Mouse (Mus musculus) hindbrain, embryonic 13.5 days (tissue): ENCODE data around the gene Cfdp1. TPM values are rescaled to one million over a fixed set of nuclear protein-coding genes. Genes with fewer than 3 reads are reported as not detected.

ENCODE experiments used
- ATAC-seq: fragments of 200-750 bp; cut with Nextera tagmentation; 2 replicates; pipeline ENCODE4 v1.8.0; 2017; ENCODE audit warnings: moderate TSS enrichment; ENCODE audit not compliant: low FRiP score
- H3K27ac ChIP-seq: fragments of 300-500 bp; sonication (generic); 2 replicates; pipeline ENCODE4 v1.5.1; 2015; ENCODE audit warnings: inconsistent platforms, mild to moderate bottlenecking, moderate library complexity
- H3K27me3 ChIP-seq: fragments of 300-500 bp; sonication (generic); 2 replicates; pipeline ENCODE4 v1.6.1; 2015; ENCODE audit warnings: mild to moderate bottlenecking, inconsistent platforms
- H3K36me3 ChIP-seq: fragments of 300-500 bp; sonication (generic); 2 replicates; pipeline ENCODE4 v1.6.1; 2015; ENCODE audit warnings: mild to moderate bottlenecking, inconsistent platforms
- H3K4me1 ChIP-seq: fragments of 300-500 bp; sonication (generic); replicated peaks from 2 replicates; pipeline ENCODE4 v1.6.1; 2015; ENCODE audit warnings: inconsistent platforms
- H3K4me2 ChIP-seq: fragments of 300-500 bp; sonication (generic); 2 replicates; pipeline ENCODE4 v1.6.1; 2015; ENCODE audit warnings: inconsistent platforms, mild to moderate bottlenecking, moderate library complexity
- H3K4me3 ChIP-seq: fragments of 300-500 bp; sonication (generic); 2 replicates; pipeline ENCODE4 v1.5.1; 2015; ENCODE audit warnings: mild to moderate bottlenecking, inconsistent platforms
- H3K9ac ChIP-seq: fragments of 300-500 bp; sonication (generic); 2 replicates; pipeline ENCODE4 v1.6.1; 2015; ENCODE audit warnings: mild to moderate bottlenecking, inconsistent platforms
- H3K9me3 ChIP-seq: fragments of 300-500 bp; sonication (generic); 2 replicates; pipeline ENCODE4 v1.6.1; 2016; ENCODE audit warnings: inconsistent platforms
- WGBS: fragments of 180-500 bp; shearing (Covaris S2); methylation state at CpG from one replicate; pipeline ENCODE4 v1.1.7; 2015; 5-methylcytosine and 5-hydroxymethylcytosine counted together
- polyA plus RNA-seq: library from polyadenylated mRNA; unstranded; fragments of >200 nt; fragmentation: Nextera tagmentation; extraction: Ambion mirVana; gene quantifications from 2 replicates; pipeline ENCODE4 v1.2.1, GENCODE M21; 2015

Cfdp1 gene
- 196 and 199 TPM in 2 replicates for polyA plus RNA-seq

- Histone ChIP-seq H3K27me3 (no peaks in the 10 kb centered on the region), H3K4me1 (peaks cover 25% of the 10 kb centered on the region), H3K27ac (peak within 1 kb of the TSS; percentile 25; the same call in 1 of the 2 replicates), H3K4me2 (peak within 1 kb of the TSS; percentile 81), H3K9ac (peak within 1 kb of the TSS; percentile 88), H3K9me3 (no peaks in the 10 kb centered on the region), H3K36me3 (0 out of 2 replicates have a peak, but pooled peaks cover 4% of the 10 kb centered on the region), H3K4me3 (peak within 1 kb of the TSS; percentile 96)
- under 1% methylated on average over 53 of the region's 53 CpGs for WGBS
- peak; percentile 100 for ATAC-seq
Observed at GRCm38 (mm10) chr8:111853861-111854501, at the start of gene Cfdp1. TSS of gene Cfdp1 (minus strand) at chr8:111854291.

GRCm38 (mm10) chr8:111902080-111902479 lies 48.0 kb upstream of the Cfdp1 start:
- no peak for ATAC-seq
- no peaks in the 10 kb centered on the region for H3K9me3 ChIP-seq
- 46% methylated on average over 5 of the region's 5 CpGs for WGBS

GRCm38 (mm10) chr8:111898586-111898985 lies 44.5 kb upstream of the Cfdp1 start:
- no peaks in the 10 kb centered on the region for H3K9me3 ChIP-seq
- 29% methylated on average over 10 of the region's 10 CpGs for WGBS
- no peak overlapping the region for H3K4me2 ChIP-seq
- H3K27ac ChIP-seq: no peak overlapping the region
- H3K4me3 ChIP-seq: no peak overlapping the region
- H3K36me3 ChIP-seq: no peaks in the 10 kb centered on the region
- ATAC-seq: no peak
- no peak overlapping the region for H3K9ac ChIP-seq
- H3K27me3 ChIP-seq: no peaks in the 10 kb centered on the region
- no peaks in the 10 kb centered on the region for H3K4me1 ChIP-seq

More at GRCm38 (mm10) chr8:111902080-111902479, 48.0 kb upstream of the Cfdp1 start:
- Histone ChIP-seq H3K4me3 (no peak overlapping the region), H3K27ac (no peak overlapping the region), H3K4me1 (no peaks in the 10 kb centered on the region), H3K36me3 (no peaks in the 10 kb centered on the region), H3K27me3 (no peaks in the 10 kb centered on the region), H3K4me2 (no peak overlapping the region), H3K9ac (no peak overlapping the region)

- no peaks in the 10 kb centered on the region for H3K9me3 ChIP-seq
- 89% methylated on average over 7 of the region's 7 CpGs for WGBS
- peaks cover 8% of the 10 kb centered on the region for H3K4me1 ChIP-seq
- H3K36me3 ChIP-seq: no peaks in the 10 kb centered on the region
- peaks cover 33% of the 10 kb centered on the region for H3K27me3 ChIP-seq
- no peak for ATAC-seq
- H3K9ac ChIP-seq: no peak overlapping the region
- H3K27ac ChIP-seq: no peak overlapping the region
- H3K4me3 ChIP-seq: no peak overlapping the region
- no peak overlapping the region for H3K4me2 ChIP-seq
Observed at GRCm38 (mm10) chr8:111894955-111895354, 40.9 kb upstream of the Cfdp1 start.

GRCm38 (mm10) chr8:111892615-111893014 lies 38.5 kb upstream of the Cfdp1 start:
- no peak for ATAC-seq
- Histone ChIP-seq H3K4me1 (peaks cover 17% of the 10 kb centered on the region), H3K4me3 (no peak overlapping the region), H3K9ac (no peak overlapping the region), H3K36me3 (no peaks in the 10 kb centered on the region), H3K27me3 (peaks cover 56% of the 10 kb centered on the region), H3K27ac (no peak overlapping the region), H3K4me2 (no peak overlapping the region), H3K9me3 (no peaks in the 10 kb centered on the region)
- 72% methylated on average over 5 of the region's 5 CpGs for WGBS

- Histone ChIP-seq H3K9ac (no peak overlapping the region), H3K27ac (no peak overlapping the region), H3K4me1 (peaks cover 17% of the 10 kb centered on the region), H3K27me3 (peaks cover 61% of the 10 kb centered on the region), H3K36me3 (no peaks in the 10 kb centered on the region), H3K9me3 (no peaks in the 10 kb centered on the region), H3K4me3 (no peak overlapping the region), H3K4me2 (no peak overlapping the region)
- no peak for ATAC-seq
- 39% methylated on average over 8 of the region's 8 CpGs for WGBS
Observed at GRCm38 (mm10) chr8:111891983-111892382, 37.9 kb upstream of the Cfdp1 start.

GRCm38 (mm10) chr8:111890911-111891303 lies 36.8 kb upstream of the Cfdp1 start:
- no peak for ATAC-seq
- 62% methylated on average over 6 of the region's 6 CpGs for WGBS
- Histone ChIP-seq H3K4me2 (no peak overlapping the region), H3K27ac (no peak overlapping the region), H3K4me3 (no peak overlapping the region), H3K4me1 (peaks cover 17% of the 10 kb centered on the region), H3K9me3 (no peaks in the 10 kb centered on the region), H3K9ac (no peak overlapping the region), H3K36me3 (no peaks in the 10 kb centered on the region), H3K27me3 (peaks cover 70% of the 10 kb centered on the region)

- peak overlapping the region; percentile 21 for H3K9ac ChIP-seq
- peak overlapping the region; percentile 55 for H3K4me2 ChIP-seq
- no peak overlapping the region for H3K27ac ChIP-seq
- no peaks in the 10 kb centered on the region for H3K36me3 ChIP-seq
- WGBS: 13% methylated on average over 84 of the region's 86 CpGs
- peaks cover 70% of the 10 kb centered on the region for H3K27me3 ChIP-seq
- H3K4me3 ChIP-seq: peak overlapping the region; percentile 31
- H3K9me3 ChIP-seq: no peaks in the 10 kb centered on the region
- ATAC-seq: no peak; the same call in 1 of the 2 replicates
- peaks cover 17% of the 10 kb centered on the region for H3K4me1 ChIP-seq
Observed at GRCm38 (mm10) chr8:111889931-111890910, 36.1 kb upstream of the Cfdp1 start.

- ATAC-seq: no peak
- Histone ChIP-seq H3K9ac (no peak overlapping the region), H3K27ac (no peak overlapping the region), H3K36me3 (no peaks in the 10 kb centered on the region), H3K4me1 (peaks cover 17% of the 10 kb centered on the region), H3K4me2 (no peak overlapping the region), H3K4me3 (no peak overlapping the region), H3K9me3 (no peaks in the 10 kb centered on the region), H3K27me3 (peaks cover 67% of the 10 kb centered on the region)
- 57% methylated on average over 7 of the region's 7 CpGs for WGBS
Observed at GRCm38 (mm10) chr8:111888091-111888650, 34.1 kb upstream of the Cfdp1 start.

- Histone ChIP-seq H3K36me3 (no peaks in the 10 kb centered on the region), H3K9me3 (no peaks in the 10 kb centered on the region), H3K27ac (no peak overlapping the region), H3K4me2 (no peak overlapping the region), H3K27me3 (peaks cover 62% of the 10 kb centered on the region), H3K4me1 (peaks cover 17% of the 10 kb centered on the region), H3K4me3 (no peak overlapping the region), H3K9ac (no peak overlapping the region)
- no peak for ATAC-seq
- 84% methylated on average over 1 of the region's 1 CpGs for WGBS
Observed at GRCm38 (mm10) chr8:111887479-111887878, 33.4 kb upstream of the Cfdp1 start.

GRCm38 (mm10) chr8:111883615-111884014 lies 29.5 kb upstream of the Cfdp1 start:
- Histone ChIP-seq H3K27ac (no peak overlapping the region), H3K4me2 (no peak overlapping the region), H3K4me1 (peaks cover 6% of the 10 kb centered on the region; the same call in 1 of the 2 replicates), H3K36me3 (no peaks in the 10 kb centered on the region), H3K9me3 (no peaks in the 10 kb centered on the region), H3K27me3 (peaks cover 24% of the 10 kb centered on the region), H3K9ac (no peak overlapping the region), H3K4me3 (no peak overlapping the region)
- WGBS: 89% methylated on average over 4 of the region's 4 CpGs
- no peak for ATAC-seq

- Histone ChIP-seq H3K9me3 (no peaks in the 10 kb centered on the region), H3K9ac (no peak overlapping the region), H3K4me2 (no peak overlapping the region), H3K4me3 (no peak overlapping the region), H3K36me3 (no peaks in the 10 kb centered on the region), H3K4me1 (no peaks in the 10 kb centered on the region), H3K27ac (no peak overlapping the region), H3K27me3 (peaks cover 5% of the 10 kb centered on the region; the same call in 1 of the 2 replicates)
- WGBS: 6% methylated on average over 2 of the region's 2 CpGs
- ATAC-seq: no peak
Observed at GRCm38 (mm10) chr8:111881591-111881990, 27.5 kb upstream of the Cfdp1 start.
